Mouse (Mus musculus) liver, adult 2 months (tissue): ENCODE measurements around the gene Slc7a15.

Experiments used
- CTCF ChIP-seq: fragments of 200-500 bp; IDR thresholded peaks from 2 replicates; pipeline ENCODE4 v1.5.1; 2011; ENCODE audit warnings: low read depth, low read length, control low read depth
- POLR2A ChIP-seq: fragments of 200-500 bp; IDR thresholded peaks from 2 replicates; pipeline ENCODE4 v1.6.1; 2011; ENCODE audit warnings: low read length, control low read depth; ENCODE audit not compliant: insufficient read depth; ENCODE audit errors: extremely low read depth

- TF ChIP-seq CTCF (no peak), POLR2A (no peak)
Observed at GRCm38 (mm10) chr12:8487281-8487680, 111.6 kb downstream of the Slc7a15 start.
